Mouse (Mus musculus) midbrain, postnatal 0 days (tissue): ENCODE results near the gene Chst15. TPM values are rescaled to one million over a fixed set of nuclear protein-coding genes. Genes with fewer than 3 reads are reported as not detected.

Experiments
- ATAC-seq: fragments of 200-750 bp; cut with Nextera tagmentation; 2 replicates; pipeline ENCODE4 v1.8.0; 2017; ENCODE audit warnings: moderate number of reproducible peaks, mild to moderate bottlenecking, moderate TSS enrichment, moderate library complexity; ENCODE audit not compliant: low FRiP score
- DNase-seq: peaks from one replicate; pipeline ENCODE4 v3.0.0-alpha.2; 2015; ENCODE audit warnings: low spot score
- H3K27ac ChIP-seq: fragments of 300-500 bp; sonication (generic); 2 replicates; pipeline ENCODE4 v1.5.1; 2014; ENCODE audit warnings: low read depth, mild to moderate bottlenecking, low read length, mixed read lengths
- H3K27me3 ChIP-seq: fragments of 300-500 bp; sonication (generic); 2 replicates; pipeline ENCODE4 v1.6.1; 2014; ENCODE audit warnings: low read length, control low read depth, mixed read lengths; ENCODE audit not compliant: insufficient read depth
- H3K36me3 ChIP-seq: fragments of 300-500 bp; sonication (generic); 2 replicates; pipeline ENCODE4 v1.6.1; 2014; ENCODE audit warnings: low read length, control low read depth, mixed read lengths; ENCODE audit not compliant: insufficient read depth
- H3K4me1 ChIP-seq: fragments of 300-500 bp; sonication (generic); 2 replicates; pipeline ENCODE4 v1.6.1; 2014; ENCODE audit warnings: mild to moderate bottlenecking, control low read depth, antibody characterized with exemption, low read length, mixed read lengths; ENCODE audit not compliant: insufficient read depth
- H3K4me2 ChIP-seq: fragments of 300-500 bp; sonication (generic); 2 replicates; pipeline ENCODE4 v1.6.1; 2014; ENCODE audit warnings: low read depth, mild to moderate bottlenecking, low read length, mixed read lengths; ENCODE audit not compliant: poor library complexity, severe bottlenecking
- H3K4me3 ChIP-seq: fragments of 300-500 bp; sonication (generic); 2 replicates; pipeline ENCODE4 v1.5.1; 2014; ENCODE audit warnings: low read depth, mild to moderate bottlenecking, low read length, moderate library complexity
- H3K9ac ChIP-seq: fragments of 300-500 bp; sonication (generic); replicated peaks from 2 replicates; pipeline ENCODE4 v1.6.1; 2014; ENCODE audit warnings: mild to moderate bottlenecking, low read length, moderate library complexity, mixed read lengths; ENCODE audit not compliant: poor library complexity, severe bottlenecking
- H3K9me3 ChIP-seq: fragments of 300-500 bp; sonication (generic); 2 replicates; pipeline ENCODE4 v1.6.1; 2016; ENCODE audit warnings: low read length, control low read depth
- CTCF ChIP-seq: IDR thresholded peaks from 2 replicates; pipeline ENCODE4 v1.5.1; 2016; ENCODE audit warnings: antibody characterized with exemption, mild to moderate bottlenecking
- WGBS: fragments of 180-500 bp; shearing (Covaris S2); extraction: QIAGEN DNeasy Blood & Tissue Kit; methylation state at CpG from one replicate; pipeline ENCODE4 v1.1.7; 2014; 5-methylcytosine and 5-hydroxymethylcytosine counted together
- polyA plus RNA-seq: library from polyadenylated mRNA; unstranded; fragments of >200 nt; fragmentation: Nextera tagmentation; extraction: Ambion mirVana; gene quantifications from 2 replicates; pipeline ENCODE4 v1.2.1, GENCODE M21; 2015
- total RNA-seq: library from RNA; depleted of rRNA; stranded (reverse); fragments of >200 nt; gene quantifications from 2 replicates; pipeline ENCODE4 v1.2.3, GENCODE M21; 2014; rRNA removed

The Chst15 gene
- total RNA-seq: 20.0 and 21.9 TPM in 2 replicates
- polyA plus RNA-seq: 8.4 TPM in 2 replicates

GRCm38 (mm10) chr7:132317036-132317541, at the start of gene Chst15:
Chst15 (minus strand) TSS chr7:132317228.
- H3K36me3 ChIP-seq: no peaks in the 10 kb centered on the region
- H3K4me1 ChIP-seq: peaks cover 4% of the 10 kb centered on the region; the same call in 1 of the 2 replicates
- peak within 1 kb of the TSS; percentile 93 for H3K4me2 ChIP-seq
- H3K9me3 ChIP-seq: no peaks in the 10 kb centered on the region
- H3K27me3 ChIP-seq: no peaks in the 10 kb centered on the region
- ATAC-seq (peak; percentile 57), DNase-seq (peak; percentile 66)
- WGBS: under 1% methylated on average over 29 of the region's 34 CpGs
- H3K4me3 ChIP-seq: peak within 1 kb of the TSS; percentile 83
- TF ChIP-seq CTCF: peak; percentile 25; the same call in 1 of the 2 replicates
- H3K27ac ChIP-seq: peak within 1 kb of the TSS; percentile 76
- peak within 1 kb of the TSS; percentile 80 for H3K9ac ChIP-seq

- Histone ChIP-seq H3K27ac (no peak overlapping the region), H3K4me1 (no peaks in the 10 kb centered on the region), H3K4me3 (no peak overlapping the region), H3K36me3 (no peaks in the 10 kb centered on the region), H3K9me3 (no peaks in the 10 kb centered on the region), H3K9ac (no peak overlapping the region), H3K27me3 (no peaks in the 10 kb centered on the region), H3K4me2 (no peak overlapping the region)
- 87% methylated on average over 5 of the region's 5 CpGs for WGBS
- ATAC-seq: no peak
- TF ChIP-seq CTCF: no peak
- DNase-seq: no peak
Measured at GRCm38 (mm10) chr7:132365703-132366384, 48.8 kb upstream of the Chst15 start.

- 87% methylated on average over 5 of the region's 5 CpGs for WGBS
- no peaks in the 10 kb centered on the region for H3K9me3 ChIP-seq
- no peak overlapping the region for H3K4me2 ChIP-seq
- no peak overlapping the region for H3K9ac ChIP-seq
- H3K27ac ChIP-seq: no peak overlapping the region
- no peak for DNase-seq
- H3K4me3 ChIP-seq: no peak overlapping the region
- H3K27me3 ChIP-seq: no peaks in the 10 kb centered on the region
- ATAC-seq: no peak
- H3K36me3 ChIP-seq: no peaks in the 10 kb centered on the region
- TF ChIP-seq CTCF: no peak
- H3K4me1 ChIP-seq: no peaks in the 10 kb centered on the region
Measured at GRCm38 (mm10) chr7:132365111-132365510, 48.1 kb upstream of the Chst15 start.

GRCm38 (mm10) chr7:132364506-132364905, 47.5 kb upstream of the Chst15 start:
- H3K4me2 ChIP-seq: no peak overlapping the region
- H3K27ac ChIP-seq: no peak overlapping the region
- no peak overlapping the region for H3K4me3 ChIP-seq
- WGBS: 81% methylated on average over 5 of the region's 5 CpGs
- H3K9ac ChIP-seq: no peak overlapping the region
- TF ChIP-seq CTCF: no peak
- DNase-seq (no peak), ATAC-seq (no peak)
- no peaks in the 10 kb centered on the region for H3K4me1 ChIP-seq
- no peaks in the 10 kb centered on the region for H3K9me3 ChIP-seq
- no peaks in the 10 kb centered on the region for H3K27me3 ChIP-seq
- no peaks in the 10 kb centered on the region for H3K36me3 ChIP-seq

- Histone ChIP-seq H3K27me3 (no peaks in the 10 kb centered on the region), H3K4me1 (no peaks in the 10 kb centered on the region), H3K27ac (no peak overlapping the region), H3K4me3 (no peak overlapping the region), H3K9me3 (no peaks in the 10 kb centered on the region), H3K36me3 (no peaks in the 10 kb centered on the region), H3K4me2 (no peak overlapping the region), H3K9ac (no peak overlapping the region)
- no peak for DNase-seq
- WGBS: 87% methylated on average over 4 of the region's 4 CpGs
- ATAC-seq: no peak
- TF ChIP-seq CTCF: no peak
Measured at GRCm38 (mm10) chr7:132360336-132360735, 43.3 kb upstream of the Chst15 start.

- H3K4me1 ChIP-seq: no peaks in the 10 kb centered on the region
- ATAC-seq: no peak
- 74% methylated on average over 4 of the region's 4 CpGs for WGBS
Measured at GRCm38 (mm10) chr7:132358709-132359108, 41.7 kb upstream of the Chst15 start.

More at GRCm38 (mm10) chr7:132358709-132359108, 41.7 kb upstream of the Chst15 start:
- no peak overlapping the region for H3K4me3 ChIP-seq
- H3K4me2 ChIP-seq: no peak overlapping the region
- no peak for DNase-seq
- H3K27ac ChIP-seq: no peak overlapping the region
- TF ChIP-seq CTCF: no peak
- H3K9me3 ChIP-seq: no peaks in the 10 kb centered on the region
- no peak overlapping the region for H3K9ac ChIP-seq
- H3K27me3 ChIP-seq: no peaks in the 10 kb centered on the region
- H3K36me3 ChIP-seq: no peaks in the 10 kb centered on the region
